Mouse (Mus musculus) heart, adult 10 weeks (tissue): ENCODE results near the gene Olfr724. TPM values are rescaled to one million over a fixed set of nuclear protein-coding genes. Genes with fewer than 3 reads are reported as not detected.

Experiments used
- polyA plus RNA-seq: library from polyadenylated mRNA; stranded (reverse); fragments of 350-450 nt; fragmentation: Illumina TruSeq; extraction: RNeasy Lipid Tissue Mini Kit (QIAGEN cat#74804); gene quantifications from one replicate; pipeline ENCODE4 v1.2.3, GENCODE M21; 2014; ENCODE audit warnings: low read depth, low replicate concordance

Olfr724 gene
- polyA plus RNA-seq: not detected

DNA sequence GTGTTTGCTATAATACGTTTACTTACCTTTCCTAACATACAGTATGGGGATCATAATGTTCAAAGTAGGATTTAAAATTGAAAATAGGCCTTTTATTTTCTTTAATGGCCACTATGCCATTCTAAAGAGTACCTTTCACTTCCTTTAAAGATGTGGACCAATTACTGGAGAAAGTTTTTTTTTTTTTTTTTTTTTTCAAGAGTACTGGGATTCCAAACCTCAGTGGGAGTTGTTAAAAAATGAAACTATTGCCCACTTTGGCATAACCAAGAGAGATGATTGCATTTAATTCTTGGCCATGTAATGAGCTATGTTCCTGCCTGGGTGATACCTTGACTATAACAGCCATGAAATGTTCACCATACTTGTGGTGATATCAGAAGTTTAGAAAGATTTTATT, at the start of gene Olfr724:
Gene Olfr724, minus strand, starts transcription at position 101 of the 400 bp plus-strand sequence.

DNA sequence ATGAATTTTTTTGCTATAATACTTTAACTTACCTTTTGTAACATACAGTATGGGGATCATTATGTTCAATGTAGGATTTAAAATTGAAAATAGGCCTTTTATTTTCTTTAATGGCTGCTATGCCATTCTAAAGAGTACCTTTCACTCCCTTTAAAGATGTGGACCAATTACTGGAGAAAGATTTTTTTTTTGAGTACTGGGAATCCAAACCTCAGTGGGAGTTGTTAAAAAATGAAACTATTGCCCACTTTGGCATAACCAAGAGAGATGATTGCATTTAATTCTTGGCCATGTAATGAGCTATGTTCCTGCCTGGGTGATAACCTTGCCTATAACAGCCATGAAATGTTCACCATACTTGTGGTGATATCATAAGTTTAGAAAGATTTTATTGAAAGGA, 31.4 kb downstream of the Olfr724 start, which contains the start of gene Olfr723:
Gene Olfr723, minus strand, starts transcription at position 101 of the 400 bp plus-strand sequence.

Other genes with a start within 250 kb of the Olfr724 start
- 16.1 TPM for gene Armh4, start 179.9 kb downstream of the Olfr724 start, polyA plus RNA-seq
- gene Olfr722, start 61.3 kb downstream of the Olfr724 start, polyA plus RNA-seq: not detected
- gene Olfr723, start 31.5 kb downstream of the Olfr724 start, polyA plus RNA-seq: not detected
- not detected for gene Olfr725, start 77.1 kb upstream of the Olfr724 start, polyA plus RNA-seq
- gene Olfr726, start 127.7 kb upstream of the Olfr724 start, polyA plus RNA-seq: not detected
- not detected for gene Olfr727, start 159.9 kb upstream of the Olfr724 start, polyA plus RNA-seq
- not detected for gene Olfr728, start 179.4 kb upstream of the Olfr724 start, polyA plus RNA-seq
- gene Olfr729, start 189.6 kb upstream of the Olfr724 start, polyA plus RNA-seq: not detected
- gene Olfr730, start 224.9 kb upstream of the Olfr724 start, polyA plus RNA-seq: not detected